In genomic region chr11:34063702-34064485, GRCm38 (mm10) we compare ENCODE assay signal across 7 mouse cellular contexts. TPM values are rescaled to one million over a fixed set of nuclear protein-coding genes. Genes with fewer than 3 reads are reported as not detected.
DNase-seq lines count a peak whose midpoint lies in the region; ATAC-seq lines count a peak whose summit lies in the region.

No protein-coding gene starts in this region.

- ATAC-seq in granulocyte monocyte progenitor cell, adult 5-6 weeks (replicated peaks; ENCODE audit: poor library complexity, severe bottlenecking): peak; percentile 85
- ATAC-seq in megakaryocyte progenitor cell, adult 5-6 weeks (replicated peaks; ENCODE audit: poor library complexity): peak; percentile 87

- peak; percentile 97 for DNase-seq in 416B (ENCODE audit: low read depth)
- peak; percentile 87 for DNase-seq in CD4-positive helper T cell, adult 2 months (ENCODE audit: low read depth, low spot score)
- no peak for DNase-seq in frontal cortex, postnatal 10 days (ENCODE audit: low spot score in 2 of 2)
- no peak for DNase-seq in layer of hippocampus, postnatal 10 days (ENCODE audit: low spot score in 2 of 2)
- no peak for DNase-seq in left cerebral cortex, postnatal 36 days (ENCODE audit: low spot score in 2 of 2)

- intact Hi-C loops in left cerebral cortex, postnatal 36 days (cut with DNase I): no loop called here

RNA-seq across cellular contexts. Expression of gene Lcp2, which starts 17.2 kb away (rescaled TPM):
- total RNA-seq in granulocyte monocyte progenitor cell, adult 5-6 weeks (2014; fragmentation: Nextera tagmentation): 43.5 and 55.4 TPM in 2 replicates
- total RNA-seq in granulocyte monocyte progenitor cell, adult 5-6 weeks (2017): 22.0 and 34.6 TPM in 2 replicates
- 67.6 and 73.6 TPM in 2 replicates for total RNA-seq in megakaryocyte progenitor cell, adult 5-6 weeks (2015)
- 26.1 and 29.5 TPM in 2 replicates for total RNA-seq in megakaryocyte progenitor cell, adult 5-6 weeks (2017)
- 1 to 10 TPM; 5.9 to 7.2 TPM for total RNA-seq in layer of hippocampus, postnatal 10 days (2021)
- total RNA-seq in left cerebral cortex, postnatal 36 days (2021): 1 to 10 TPM; 2.4 to 3.5 TPM

RNA-seq across cellular contexts. Expression of gene 4930469K13Rik, which starts 34.5 kb away (rescaled TPM):
- not detected in 2 replicates for total RNA-seq in granulocyte monocyte progenitor cell, adult 5-6 weeks (2014; fragmentation: Nextera tagmentation)
- not detected in 2 replicates for total RNA-seq in granulocyte monocyte progenitor cell, adult 5-6 weeks (2017)
- not detected in 2 replicates for total RNA-seq in megakaryocyte progenitor cell, adult 5-6 weeks (2015)
- not detected in 2 replicates for total RNA-seq in megakaryocyte progenitor cell, adult 5-6 weeks (2017)
- not detected for total RNA-seq in layer of hippocampus, postnatal 10 days (2021)
- not detected for total RNA-seq in left cerebral cortex, postnatal 36 days (2021)

Comparison
In these comparisons a context has a peak if more than half of its experiments do, and no peak if none do; other contexts are left out.
1. DNase-seq: peak in 416B (single experiment) and CD4-positive helper T cell, adult 2 months (single experiment); none in frontal cortex, postnatal 10 days (0 of 2), layer of hippocampus, postnatal 10 days (0 of 2) and left cerebral cortex, postnatal 36 days (0 of 2).